Mouse (Mus musculus) stomach, adult 2 months (tissue): ENCODE data around the gene Brd1. TPM values are rescaled to one million over a fixed set of nuclear protein-coding genes. Genes with fewer than 3 reads are reported as not detected.

ENCODE experiments used
- polyA plus RNA-seq: library from polyadenylated mRNA; depleted of rRNA; stranded (reverse); fragments of >200 nt; gene quantifications from 2 replicates; pipeline ENCODE4 v1.2.3, GENCODE M21; 2012; rRNA removed

The Brd1 gene
- polyA plus RNA-seq = 3.2 and 3.6 TPM in 2 replicates

GRCm38 (mm10) chr15:88733834-88734571, at the start of gene Brd1:
Brd1 (minus strand) TSS chr15:88734233.

DNA sequence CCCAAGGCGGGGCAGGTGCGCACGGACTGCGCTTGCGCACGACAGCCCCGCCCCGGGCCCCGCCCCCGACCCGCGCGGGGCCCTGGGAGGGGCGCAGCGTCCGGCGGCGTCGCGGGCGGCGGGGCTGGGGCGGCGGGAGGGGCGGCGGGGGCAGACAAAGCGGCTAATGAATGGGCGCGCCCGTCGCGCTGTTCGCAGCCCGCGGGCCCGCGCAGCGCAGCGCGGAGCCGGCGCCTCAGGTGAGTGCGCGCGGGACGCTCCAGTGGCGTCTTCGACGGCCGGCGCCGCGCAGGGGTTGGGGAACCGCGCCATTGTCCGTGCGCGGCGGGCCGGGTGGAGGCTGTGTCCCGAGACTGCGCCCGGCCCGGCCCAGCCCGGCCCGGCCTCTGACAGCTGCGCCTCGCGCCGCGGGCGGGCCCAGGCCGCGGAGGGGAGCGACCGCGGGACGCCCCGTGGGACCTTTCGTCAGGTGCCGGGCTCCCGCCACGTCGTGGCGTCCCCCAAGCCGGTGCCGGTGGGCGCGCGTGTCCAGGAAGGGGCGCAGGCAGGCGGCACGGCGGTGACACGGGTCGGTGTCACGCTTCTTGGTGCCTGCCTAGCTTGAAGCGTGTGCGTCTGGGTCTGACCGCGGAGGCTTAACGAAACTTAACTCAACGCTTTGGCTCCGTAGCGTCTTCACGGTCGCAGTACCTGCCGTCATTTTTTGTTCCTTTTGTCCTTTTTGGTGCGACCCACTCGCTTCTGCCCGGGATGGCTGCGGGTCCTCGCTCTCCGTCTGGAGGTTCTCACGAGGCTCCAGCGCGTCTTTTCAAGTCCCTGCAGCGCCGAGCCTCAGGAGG, 17.8 kb upstream of the Brd1 start, which contains the start of gene Zbed4:
Gene Zbed4, plus strand, starts transcription at position 97 of the 839 bp plus-strand sequence.

Other genes with a start within 250 kb of the Brd1 start
- not detected in 2 replicates for gene Zdhhc25, start 133.9 kb downstream of the Brd1 start, polyA plus RNA-seq
- gene Zbed4, start 17.4 kb upstream of the Brd1 start, polyA plus RNA-seq = 1.1 and 1.5 TPM in 2 replicates
- gene Alg12, start 85.1 kb upstream of the Brd1 start, polyA plus RNA-seq = 10.3 and 11.3 TPM in 2 replicates
- 15.7 and 30.6 TPM in 2 replicates for gene Creld2, start 85.4 kb upstream of the Brd1 start, polyA plus RNA-seq
- 35.9 and 61.8 TPM in 2 replicates for gene Pim3, start 128.0 kb upstream of the Brd1 start, polyA plus RNA-seq
- not detected in 2 replicates for gene Ttll8, start 220.2 kb upstream of the Brd1 start, polyA plus RNA-seq
- not detected in 2 replicates for gene Mlc1, start 244.8 kb upstream of the Brd1 start, polyA plus RNA-seq
- not detected in 2 replicates for gene Mov10l1, start 248.7 kb upstream of the Brd1 start, polyA plus RNA-seq